9 mouse cellular contexts compared by ENCODE assay signal in the genomic region with DNA sequence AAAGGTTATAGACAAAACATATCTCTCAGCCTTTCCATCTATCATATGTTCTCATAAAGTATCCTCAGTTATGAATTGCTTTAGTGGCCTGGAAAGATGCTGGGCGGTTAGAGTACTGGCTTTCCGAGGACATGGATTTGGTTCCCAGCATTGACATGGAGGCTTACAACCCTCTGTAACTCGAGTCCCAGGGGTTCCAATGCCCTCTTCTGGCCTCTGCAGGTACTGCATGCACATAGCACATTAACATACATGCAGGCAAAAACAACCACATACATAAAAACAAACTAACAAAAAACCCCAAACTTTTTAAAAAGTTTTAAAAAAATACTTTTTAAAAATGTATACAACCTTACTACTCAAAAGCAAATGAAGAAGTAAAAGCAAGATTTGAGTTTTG. TPM values are rescaled to one million over a fixed set of nuclear protein-coding genes. Genes with fewer than 3 reads are reported as not detected.
A peak's percentile ranks its signal among the peaks of the same experiment; 100 is the strongest.
DNase-seq lines count a peak whose midpoint lies in the region; ATAC-seq and TF ChIP-seq lines count a peak whose summit lies in the region.
"Had no signal": no experiment of that assay in that cellular context is flagged by ENCODE, and none has a peak within 500 bp of the region (broad histone marks: within the 10 kb centered on the region; RNA-seq: fewer than 3 reads in every experiment).

No protein-coding gene starts in this region.

- no peak overlapping the region for H3K27ac ChIP-seq in intestine, postnatal 0 days (ENCODE audit: low read depth, low read length)
- H3K27ac ChIP-seq in intestine, embryonic 16.5 days (ENCODE audit: low read length), result no peak overlapping the region
- no peak overlapping the region for H3K27ac ChIP-seq in ES-E14 (ENCODE audit: insufficient read depth, low read depth, low read length, poor library complexity, severe bottlenecking)
- H3K27ac ChIP-seq in liver, embryonic 13.5 days, result no peak overlapping the region
- no peak overlapping the region for H3K27ac ChIP-seq in midbrain, embryonic 13.5 days

- no peak overlapping the region for H3K9ac ChIP-seq in intestine, postnatal 0 days (ENCODE audit: low read depth, low read length)
- no peak overlapping the region for H3K9ac ChIP-seq in intestine, embryonic 16.5 days (ENCODE audit: low read depth, low read length)
- H3K9ac ChIP-seq in ES-E14 (ENCODE audit: insufficient read depth, low read depth, low read length, poor library complexity, severe bottlenecking), result no peak overlapping the region
- H3K9ac ChIP-seq in liver, embryonic 13.5 days, result no peak overlapping the region
- H3K9ac ChIP-seq in midbrain, embryonic 13.5 days (replicated peaks), result no peak overlapping the region

- H3K4me3 ChIP-seq in intestine, postnatal 0 days (ENCODE audit: low read depth, low read length), result no peak overlapping the region
- no peak overlapping the region for H3K4me3 ChIP-seq in intestine, embryonic 16.5 days (ENCODE audit: low read length)
- no peak overlapping the region for H3K4me3 ChIP-seq in ES-E14 (ENCODE audit: insufficient read depth in 1 of 2, low read depth in 1 of 2, low read length in 2 of 2, poor library complexity in 1 of 2, severe bottlenecking in 1 of 2)
- H3K4me3 ChIP-seq in liver, embryonic 13.5 days (replicated peaks), result no peak overlapping the region
- no peak overlapping the region for H3K4me3 ChIP-seq in midbrain, embryonic 13.5 days (replicated peaks)

- H3K9me3 ChIP-seq in intestine, postnatal 0 days (ENCODE audit: control insufficient read depth), result no peaks in the 10 kb centered on the region
- no peaks in the 10 kb centered on the region; the same call in 1 of the 2 replicates for H3K9me3 ChIP-seq in intestine, embryonic 16.5 days (ENCODE audit: control insufficient read depth, low read length)
- H3K9me3 ChIP-seq in ES-E14 (ENCODE audit: control insufficient read depth, insufficient read depth, low read depth, low read length), result no peaks in the 10 kb centered on the region
- no peaks in the 10 kb centered on the region for H3K9me3 ChIP-seq in liver, embryonic 13.5 days (replicated peaks)
- H3K9me3 ChIP-seq in midbrain, embryonic 13.5 days, result 0 out of 2 replicates have a peak, but pooled peaks cover 5% of the 10 kb centered on the region

- WGBS in intestine, postnatal 0 days, result 86% methylated on average over 3 of the region's 3 CpGs
- 85% methylated on average over 3 of the region's 3 CpGs for WGBS in intestine, embryonic 16.5 days
- 71% methylated on average over 3 of the region's 3 CpGs for WGBS in liver, embryonic 13.5 days (ENCODE audit: insufficient replicate concordance)
- 91% methylated on average over 3 of the region's 3 CpGs for WGBS in midbrain, embryonic 13.5 days

- peak; percentile 54 for TF ChIP-seq CTCF in intestine, postnatal 0 days (IDR thresholded peaks at IDR 0.05; ENCODE audit: low read depth)

- no peak overlapping the region for H3K4me2 ChIP-seq in intestine, postnatal 0 days (replicated peaks; ENCODE audit: low read depth)
- H3K4me2 ChIP-seq in intestine, embryonic 16.5 days (ENCODE audit: low read depth, low read length), result no peak overlapping the region
- no peak overlapping the region for H3K4me2 ChIP-seq in liver, embryonic 13.5 days
- H3K4me2 ChIP-seq in midbrain, embryonic 13.5 days (replicated peaks), result no peak overlapping the region

- ATAC-seq in intestine, postnatal 0 days, result no peak
- no peak for ATAC-seq in intestine, embryonic 16.5 days
- ATAC-seq in liver, embryonic 13.5 days (ENCODE audit: low read depth), result no peak
- ATAC-seq in midbrain, embryonic 13.5 days, result no peak

- in situ Hi-C loops in ES-E14 (cut with MboI; ENCODE audit: low sequenced_read_pairs in 2 of 2, unreplicated experiment in 2 of 2), result loop anchor here in 1 of 2 experiments (10.0 kb wide), 1 partner anchor 161 kb away; no protein-coding TSS in a partner anchor

- peak; percentile 29 for DNase-seq in 3T3-L1 (ENCODE audit: low read depth, low spot score)
- DNase-seq in ES-E14 (ENCODE audit: low read depth, low spot score), result peak; percentile 44
- DNase-seq in liver, embryonic 13.5 days, result peak; percentile 11
- no peak for DNase-seq in Muller cell, postnatal 12 days (ENCODE audit: inconsistent ontology term)
- DNase-seq in layer of hippocampus, postnatal 36 days, result no peak
- DNase-seq: heart, postnatal 4 days had no signal

- H3K36me3 ChIP-seq in intestine, postnatal 0 days (ENCODE audit: control insufficient read depth, insufficient read depth), result peaks cover 14% of the 10 kb centered on the region; the same call in 1 of the 2 replicates
- H3K36me3 ChIP-seq in intestine, embryonic 16.5 days (ENCODE audit: control insufficient read depth, insufficient read depth, low read length), result no peaks in the 10 kb centered on the region
- no peaks in the 10 kb centered on the region for H3K36me3 ChIP-seq in ES-E14 (ENCODE audit: control insufficient read depth, insufficient read depth, low read length, poor library complexity, severe bottlenecking)
- peaks cover 40% of the 10 kb centered on the region for H3K36me3 ChIP-seq in liver, embryonic 13.5 days
- peaks cover 40% of the 10 kb centered on the region for H3K36me3 ChIP-seq in midbrain, embryonic 13.5 days

- H3K4me1 ChIP-seq in intestine, postnatal 0 days (replicated peaks; ENCODE audit: control insufficient read depth, insufficient read depth, low read length), result no peaks in the 10 kb centered on the region
- H3K4me1 ChIP-seq in intestine, embryonic 16.5 days (ENCODE audit: control insufficient read depth, insufficient read depth, low read length), result no peaks in the 10 kb centered on the region; the same call in 1 of the 2 replicates
- no peaks in the 10 kb centered on the region for H3K4me1 ChIP-seq in ES-E14 (ENCODE audit: control insufficient read depth in 2 of 2, insufficient read depth in 2 of 2, low read length in 2 of 2, poor library complexity in 1 of 2)
- no peaks in the 10 kb centered on the region for H3K4me1 ChIP-seq in liver, embryonic 13.5 days (replicated peaks)
- H3K4me1 ChIP-seq in midbrain, embryonic 13.5 days (replicated peaks), result no peaks in the 10 kb centered on the region

- no peaks in the 10 kb centered on the region for H3K27me3 ChIP-seq in intestine, postnatal 0 days (replicated peaks; ENCODE audit: control insufficient read depth, insufficient read depth, low read length)
- H3K27me3 ChIP-seq in intestine, embryonic 16.5 days (replicated peaks; ENCODE audit: control insufficient read depth, insufficient read depth, low read length), result no peaks in the 10 kb centered on the region
- H3K27me3 ChIP-seq in liver, embryonic 13.5 days, result no peaks in the 10 kb centered on the region
- no peaks in the 10 kb centered on the region for H3K27me3 ChIP-seq in midbrain, embryonic 13.5 days

TF ChIP-seq in ES-E14, 5 proteins besides CTCF, POLR2A, EP300 and RAD21:
- peak; percentile 47; the same call in 1 of the 2 replicates for TF ChIP-seq ZNF384 (IDR thresholded peaks at IDR 0.05; ENCODE audit: low read depth, low read length)
- TF ChIP-seq ZC3H11A (IDR thresholded peaks at IDR 0.05; ENCODE audit: borderline replicate concordance, low read depth, low read length), result peak; percentile 69
- TF ChIP-seq HCFC1 (IDR thresholded peaks at IDR 0.05; ENCODE audit: borderline replicate concordance, insufficient read depth, low read length), result no peak
- TF ChIP-seq CHD2 (IDR thresholded peaks at IDR 0.05; ENCODE audit: low read depth, low read length), result no peak

RNA-seq across cellular contexts. Expression of gene Lpar6, which starts 28.5 kb away (rescaled TPM):
- 7.8 and 8.1 TPM in 2 replicates for polyA plus RNA-seq in intestine, postnatal 0 days (2015; fragmentation: Nextera tagmentation; extraction: Ambion mirVana)
- 12.1 and 13.0 TPM in 2 replicates for polyA plus RNA-seq in intestine, embryonic 16.5 days (2015; fragmentation: Nextera tagmentation; extraction: Ambion mirVana)
- 5.9 and 6.2 TPM in 2 replicates for total RNA-seq in ES-E14 (2012; rRNA removed)
- 3.9 and 5.5 TPM in 2 replicates for polyA plus RNA-seq in liver, embryonic 13.5 days (2015; fragmentation: Nextera tagmentation; extraction: Ambion mirVana)
- 7.4 and 8.6 TPM in 2 replicates for polyA plus RNA-seq in midbrain, embryonic 13.5 days (2015; fragmentation: Nextera tagmentation; extraction: Ambion mirVana)
- 1 to 10 TPM; 1.6 to 1.8 TPM for total RNA-seq in layer of hippocampus, postnatal 36 days (2021)

RNA-seq across cellular contexts. Expression of gene Rb1, which starts 59.5 kb away (rescaled TPM):
- polyA plus RNA-seq in intestine, postnatal 0 days (2015; fragmentation: Nextera tagmentation; extraction: Ambion mirVana), result 14.1 and 15.1 TPM in 2 replicates
- 13.0 and 14.9 TPM in 2 replicates for polyA plus RNA-seq in intestine, embryonic 16.5 days (2015; fragmentation: Nextera tagmentation; extraction: Ambion mirVana)
- total RNA-seq in ES-E14 (2012; rRNA removed), result 4.7 and 8.1 TPM in 2 replicates
- 16.6 and 18.5 TPM in 2 replicates for polyA plus RNA-seq in liver, embryonic 13.5 days (2015; fragmentation: Nextera tagmentation; extraction: Ambion mirVana)
- polyA plus RNA-seq in midbrain, embryonic 13.5 days (2015; fragmentation: Nextera tagmentation; extraction: Ambion mirVana), result 21.2 and 22.3 TPM in 2 replicates
- 10 to 100 TPM; 39.2 to 43.2 TPM for total RNA-seq in layer of hippocampus, postnatal 36 days (2021)

Comparison
In these comparisons a context has a peak if more than half of its experiments do, and no peak if none do; other contexts are left out.
1. DNase-seq: peak in 3T3-L1 (single experiment), ES-E14 (single experiment) and liver, embryonic 13.5 days (single experiment); none in Muller cell, postnatal 12 days (single experiment) and layer of hippocampus, postnatal 36 days (0 of 2).